Mouse (Mus musculus) mouse trophoblast stem cell (cell line): ENCODE results near the gene Polr1e.
"Not testable (repeated sequence)": the region's sequence is repeated elsewhere in the genome, so short reads cannot be mapped to it uniquely, and the experiment has no call there.

ENCODE experiments used
- in situ Hi-C, 2 experiments: fragments of 300-500 bp; cut with MseI, MboI; formaldehyde crosslinking; loops; 2 replicates in 1 of 2; 3 replicates in 1 of 2; pipeline ENCODE4 v1.15.1; 2025

The Polr1e gene

DNA sequence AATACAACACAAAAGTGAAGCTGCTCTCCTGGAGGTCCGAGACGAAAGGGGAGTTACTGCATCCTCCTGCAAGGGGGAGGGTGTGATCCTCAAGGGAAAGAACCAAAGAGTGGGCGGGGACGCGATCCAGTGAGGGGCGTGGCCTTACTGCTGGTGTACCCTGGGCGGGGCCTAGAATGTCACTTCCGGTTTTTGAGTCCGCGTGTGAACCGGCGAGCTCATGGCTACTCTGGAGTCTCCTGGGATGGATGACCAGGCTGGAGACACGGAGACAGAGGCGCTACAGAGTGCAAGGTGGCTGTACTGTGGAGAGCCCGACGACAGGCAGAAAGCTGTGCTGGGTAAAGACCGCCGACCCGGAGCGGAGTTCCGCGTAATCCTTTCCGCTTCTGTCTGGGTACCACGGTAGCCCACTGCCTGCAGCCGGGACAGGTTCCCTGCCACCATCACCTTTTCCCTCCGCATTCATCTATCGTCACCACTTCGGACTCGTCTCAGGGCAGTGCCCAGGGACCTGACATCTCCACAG lies at the start of gene Polr1e:
Polr1e (plus strand) TSS at position 132 of the 529 bp plus-strand sequence.
- in situ Hi-C loops: loop anchor here in 1 of 2 experiments (10.0 kb wide), 1 partner anchor 266 kb away; no protein-coding TSS in a partner anchor

DNA sequence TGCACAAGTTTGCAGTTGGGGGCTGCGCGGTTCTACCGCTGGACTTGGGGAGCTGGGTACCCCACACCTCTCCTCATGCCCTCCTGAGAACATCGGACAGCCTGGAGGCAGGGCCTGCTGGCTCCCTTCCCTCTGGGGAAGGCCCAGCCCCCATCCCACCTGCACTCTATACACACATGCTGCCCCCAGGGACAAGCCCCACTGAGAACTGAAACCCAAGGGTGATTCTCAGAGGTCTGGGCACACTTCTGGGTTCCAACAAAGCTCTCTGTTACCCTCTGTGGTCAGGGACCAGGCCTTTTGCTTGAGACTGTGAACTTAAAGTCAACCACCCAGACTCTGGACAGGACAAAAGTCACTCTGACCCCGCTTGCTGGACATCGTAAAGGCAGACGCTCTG lies 48.3 kb upstream of the Polr1e start:
- in situ Hi-C loops: no loop called here

DNA sequence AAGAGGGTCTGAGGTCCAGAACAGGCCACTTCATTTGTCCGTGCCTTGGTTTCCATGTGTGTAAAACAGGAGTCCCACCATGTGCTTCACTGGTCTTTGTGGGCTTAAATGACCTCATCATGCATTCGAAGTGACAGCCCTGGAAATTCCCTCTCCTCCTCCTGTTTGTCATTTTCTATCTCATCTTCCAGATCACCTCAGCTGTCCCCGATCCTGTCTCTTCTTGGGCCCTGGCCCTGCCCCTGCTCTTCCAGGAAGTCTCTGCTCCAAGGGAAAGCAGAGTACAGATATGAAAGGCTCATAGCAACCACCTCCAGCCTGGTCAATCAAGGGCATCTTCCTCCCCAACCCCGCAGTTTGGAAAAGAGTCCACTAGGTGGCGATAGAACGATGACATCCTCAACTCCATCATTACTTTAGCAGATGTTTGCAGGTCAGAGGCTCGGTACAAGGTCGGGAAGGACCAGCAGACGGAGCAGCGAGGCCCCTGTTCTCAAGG lies 47.7 kb upstream of the Polr1e start:
- in situ Hi-C loops: no loop called here

DNA sequence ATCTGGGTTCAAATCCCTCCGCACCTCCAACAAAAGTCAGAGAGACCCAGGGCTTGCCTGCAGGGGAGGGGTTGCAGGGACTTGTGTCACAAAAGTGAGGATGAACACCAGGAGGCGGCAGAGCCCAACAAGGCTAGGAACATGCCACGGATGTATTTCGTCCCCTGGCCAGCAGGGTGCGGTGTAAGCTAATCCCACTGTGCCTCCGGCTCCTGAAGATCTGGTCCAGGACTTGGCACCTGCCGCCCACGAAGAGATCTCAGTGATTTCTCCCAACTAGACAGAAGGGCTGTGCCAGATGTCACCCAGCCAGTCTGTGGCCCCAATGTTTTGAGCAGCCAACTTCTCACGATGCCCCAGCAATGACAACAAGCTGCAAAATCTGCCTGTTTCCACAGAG lies 44.9 kb upstream of the Polr1e start:
- in situ Hi-C loops: no loop called here

DNA sequence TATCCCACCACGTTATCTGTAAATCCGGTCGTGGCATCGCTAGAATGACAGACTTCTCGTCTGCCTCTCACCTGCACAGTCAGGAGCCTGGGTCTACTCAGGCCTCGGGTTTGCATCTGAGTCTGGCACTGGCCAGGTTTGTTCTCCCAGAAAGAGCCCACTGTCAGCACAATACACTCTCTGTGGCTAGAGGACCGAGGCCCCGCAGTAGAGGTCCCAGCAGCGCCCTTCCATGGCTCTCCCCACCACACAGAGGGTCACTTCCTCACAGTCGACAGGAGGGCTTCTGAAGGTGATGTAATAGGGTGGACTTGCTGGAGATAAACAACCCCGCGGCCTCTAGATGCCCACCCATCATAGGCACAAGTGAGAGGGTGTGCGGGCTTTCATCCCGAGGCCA lies 44.5 kb upstream of the Polr1e start:
- in situ Hi-C loops: no loop called here

DNA sequence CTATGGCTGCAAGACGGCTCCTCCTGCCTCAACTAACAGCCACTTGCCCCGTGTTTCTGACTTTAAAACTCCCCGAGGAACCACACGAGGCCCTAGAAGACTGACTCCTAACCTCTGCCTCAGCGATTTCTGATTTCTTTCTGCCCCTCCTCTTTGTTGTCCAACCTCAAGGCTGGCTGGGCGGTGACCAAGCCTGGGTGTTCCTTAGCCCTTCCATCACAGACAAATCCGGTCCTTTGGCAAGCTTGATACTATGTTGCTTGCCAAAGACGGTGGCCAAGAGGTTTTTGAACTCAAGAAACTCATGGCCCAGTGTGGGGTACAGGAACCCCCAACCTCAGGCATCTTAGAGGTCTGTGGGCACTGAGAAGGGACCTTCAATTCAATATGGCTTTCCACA lies 44.1 kb upstream of the Polr1e start:
- in situ Hi-C loops: no loop called here

DNA sequence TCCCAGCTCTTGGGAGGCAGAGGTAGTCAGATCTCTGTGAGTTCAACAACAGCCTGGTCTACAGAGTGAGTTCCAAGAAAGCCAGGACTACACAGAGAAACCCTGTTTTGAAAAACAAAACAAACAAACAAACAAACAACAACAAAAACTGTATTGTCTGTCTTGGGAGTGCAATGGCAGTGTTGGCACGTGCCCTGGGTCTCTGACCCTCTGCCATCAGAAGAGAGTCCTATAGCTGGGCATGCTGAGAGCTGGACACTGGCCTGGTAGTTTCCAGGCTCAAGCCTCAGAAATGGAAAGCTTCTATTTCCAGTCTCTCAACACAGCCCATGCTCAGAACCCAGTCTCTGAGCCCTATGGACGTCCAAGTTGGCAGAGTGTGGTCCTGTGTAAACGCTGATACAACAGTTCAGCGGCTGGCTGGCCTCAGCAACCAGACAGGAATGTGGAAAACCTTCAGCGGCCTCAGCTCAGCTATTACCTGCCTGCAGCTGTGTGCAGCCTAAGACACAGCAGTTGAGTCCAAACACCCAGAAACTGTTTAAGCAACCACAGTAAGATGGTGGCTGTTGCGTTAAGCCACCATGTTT lies 42.3 kb upstream of the Polr1e start:
- in situ Hi-C loops: no loop called here

DNA sequence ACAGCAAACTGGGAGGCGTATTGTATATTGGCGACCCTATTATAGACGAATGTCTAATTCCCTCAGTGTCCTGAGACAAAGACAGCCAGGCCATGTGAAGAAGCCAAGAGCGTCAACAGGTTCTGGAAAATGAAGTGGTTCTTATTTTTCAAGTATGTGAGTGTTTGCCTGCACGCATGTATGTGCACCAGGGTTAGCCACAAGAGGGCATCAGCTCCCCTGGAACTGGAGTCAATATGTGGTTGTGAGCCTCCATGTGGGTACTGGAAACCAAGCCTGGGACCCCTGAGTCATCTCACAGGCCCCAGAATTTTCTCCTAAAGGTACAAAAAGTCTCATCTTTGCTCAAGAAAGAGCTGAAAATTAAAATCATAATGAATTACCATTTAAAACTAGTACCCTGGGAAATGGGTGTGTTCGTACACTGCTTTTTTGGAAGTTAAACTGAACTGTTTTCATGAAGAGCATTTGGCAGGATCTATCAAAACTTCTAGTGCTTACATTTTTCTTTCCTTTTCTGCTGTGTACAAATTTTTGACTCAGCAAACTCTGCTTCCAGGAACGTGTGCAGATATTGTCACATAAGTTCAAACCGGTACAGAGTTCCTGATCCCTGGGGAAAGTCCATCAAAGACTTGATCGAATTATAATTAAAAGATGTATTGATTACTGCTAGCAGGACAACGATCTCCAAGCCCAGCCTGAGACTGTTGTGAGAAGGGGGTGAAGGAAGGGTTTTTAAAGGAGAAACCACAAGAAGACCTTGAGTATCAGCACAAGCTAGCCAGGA lies 41.3 kb upstream of the Polr1e start:
- in situ Hi-C loops: no loop called here

DNA sequence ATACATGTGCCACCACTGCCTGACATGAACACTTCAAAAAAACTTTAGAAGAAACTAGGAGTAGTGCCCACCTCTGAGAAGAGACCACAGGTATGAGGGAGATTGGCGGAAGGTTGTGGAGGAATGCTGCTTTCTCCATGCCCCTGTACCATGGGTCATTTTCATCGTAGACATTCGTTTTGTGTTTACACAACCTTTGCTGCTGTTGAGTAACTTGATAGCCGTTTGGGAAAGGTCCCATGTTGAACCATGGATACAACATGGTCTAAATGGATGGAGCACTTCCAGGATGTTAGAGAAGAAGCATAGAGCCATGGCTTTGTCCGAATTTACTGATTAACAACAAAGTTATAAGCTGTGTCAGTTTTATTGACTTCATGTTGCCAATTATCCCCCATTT lies 40.2 kb upstream of the Polr1e start:
- in situ Hi-C loops: no loop called here

DNA sequence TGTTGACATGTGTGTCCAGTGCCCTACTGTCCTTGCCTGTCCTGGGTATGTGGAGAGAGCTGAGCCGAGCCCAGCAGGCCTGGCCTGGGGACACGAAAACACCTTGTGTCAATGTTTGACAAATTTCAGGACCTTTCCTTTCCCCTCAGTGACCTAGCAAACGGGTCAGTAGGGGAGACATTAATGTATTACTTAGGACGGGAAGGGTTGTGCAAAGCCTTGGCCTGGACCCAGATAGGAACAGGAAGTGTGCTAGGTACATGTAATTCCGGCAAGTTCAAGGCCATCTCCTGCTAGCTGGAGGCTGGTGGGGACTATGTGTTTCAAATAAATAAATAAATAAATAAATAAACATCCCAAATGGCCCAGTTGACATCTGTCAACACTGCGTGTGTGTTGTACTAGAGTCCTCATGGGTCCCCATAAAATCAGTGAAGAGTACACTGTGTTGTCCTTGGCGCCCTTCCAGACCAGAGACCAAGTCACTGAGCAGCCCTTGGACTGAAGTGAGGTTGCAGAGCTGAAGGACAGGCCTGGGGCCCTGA lies 38.5 kb upstream of the Polr1e start:
- in situ Hi-C loops: no loop called here

DNA sequence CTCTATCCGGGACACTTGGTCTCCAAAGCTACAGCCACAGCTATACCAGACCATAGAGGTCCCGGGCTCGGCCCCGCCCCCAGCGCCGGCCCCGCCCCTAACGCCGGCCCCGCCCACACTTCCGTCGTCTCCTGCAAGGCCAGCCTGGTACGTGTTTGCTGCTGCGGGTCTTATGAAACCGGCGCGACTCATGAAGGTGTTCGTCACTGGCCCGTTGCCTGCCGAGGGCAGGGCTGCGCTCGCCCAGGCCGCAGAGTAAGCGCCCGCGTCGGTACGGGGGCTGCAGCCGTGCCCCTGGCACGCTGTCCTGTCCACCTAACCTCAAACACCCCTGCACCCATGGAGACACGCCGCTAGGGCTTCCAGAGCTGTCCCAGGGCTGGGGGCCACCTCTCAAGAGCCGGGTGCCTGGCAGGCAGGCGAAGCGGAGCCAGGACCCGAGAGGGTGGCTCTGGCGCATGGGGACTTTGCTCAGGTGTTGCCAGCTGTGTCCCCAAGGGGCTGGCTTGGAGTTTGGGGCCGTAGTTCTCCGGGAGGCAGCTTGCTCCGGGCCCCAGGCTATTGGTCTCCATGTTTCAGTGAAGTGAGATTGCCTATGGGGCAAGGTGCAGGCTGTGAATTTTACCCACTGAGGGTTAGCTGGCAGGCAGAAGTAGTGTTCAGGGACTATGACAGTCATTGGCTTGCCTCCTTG lies 37.0 kb upstream of the Polr1e start, which contains the start of gene Grhpr:
Grhpr (plus strand) TSS at position 116 of the 694 bp plus-strand sequence.
- in situ Hi-C loops: no loop called here

DNA sequence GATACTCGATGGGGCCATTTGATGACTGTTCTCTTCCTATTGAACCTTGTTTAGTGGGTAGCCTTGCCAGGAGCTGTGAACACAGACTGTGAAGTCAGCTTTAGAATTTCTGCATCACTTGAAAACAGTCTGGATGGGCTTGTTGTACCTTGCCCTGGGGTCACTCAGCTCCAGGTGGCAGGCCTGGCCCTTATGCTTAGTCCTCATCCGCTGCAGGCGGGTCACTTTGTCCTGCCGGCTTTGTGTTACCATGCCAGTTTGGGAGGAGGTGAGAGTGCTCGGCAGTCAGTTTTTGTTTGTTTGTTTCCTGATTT lies 36.5 kb upstream of the Polr1e start:
- in situ Hi-C loops: no loop called here

DNA sequence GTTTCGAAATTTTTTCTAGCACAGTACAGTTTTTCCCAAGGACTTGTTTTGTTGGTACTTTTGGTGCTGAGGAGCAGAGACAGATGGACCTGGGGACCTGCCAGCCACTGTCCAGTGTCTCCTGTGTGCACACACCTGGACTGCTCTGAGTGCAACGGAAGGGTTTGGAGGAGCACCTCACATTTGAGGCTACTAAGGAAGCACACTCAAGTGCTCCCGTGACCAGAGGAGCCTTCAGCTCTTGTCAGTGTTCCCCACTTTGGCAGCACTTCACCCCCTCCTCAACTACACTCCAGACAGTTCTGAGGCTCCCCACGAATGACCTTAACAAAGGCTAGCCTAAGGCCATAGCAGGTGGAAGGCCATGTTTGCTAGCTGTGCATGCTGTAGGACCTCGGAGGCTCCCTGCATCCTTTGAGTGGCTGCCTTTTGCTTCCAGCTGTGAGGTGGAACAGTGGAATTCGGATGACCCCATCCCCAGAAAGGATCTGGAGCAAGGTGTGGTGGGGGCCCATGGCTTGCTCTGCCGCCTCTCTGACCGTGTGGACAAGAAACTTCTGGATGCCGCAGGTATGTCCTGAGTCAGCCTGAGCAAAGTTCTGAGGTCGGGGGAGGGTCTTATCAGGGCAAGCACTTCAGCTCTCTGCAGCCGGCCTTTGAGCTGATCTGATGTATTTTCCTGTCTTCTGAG lies 35.8 kb upstream of the Polr1e start:
- in situ Hi-C loops: no loop called here

DNA sequence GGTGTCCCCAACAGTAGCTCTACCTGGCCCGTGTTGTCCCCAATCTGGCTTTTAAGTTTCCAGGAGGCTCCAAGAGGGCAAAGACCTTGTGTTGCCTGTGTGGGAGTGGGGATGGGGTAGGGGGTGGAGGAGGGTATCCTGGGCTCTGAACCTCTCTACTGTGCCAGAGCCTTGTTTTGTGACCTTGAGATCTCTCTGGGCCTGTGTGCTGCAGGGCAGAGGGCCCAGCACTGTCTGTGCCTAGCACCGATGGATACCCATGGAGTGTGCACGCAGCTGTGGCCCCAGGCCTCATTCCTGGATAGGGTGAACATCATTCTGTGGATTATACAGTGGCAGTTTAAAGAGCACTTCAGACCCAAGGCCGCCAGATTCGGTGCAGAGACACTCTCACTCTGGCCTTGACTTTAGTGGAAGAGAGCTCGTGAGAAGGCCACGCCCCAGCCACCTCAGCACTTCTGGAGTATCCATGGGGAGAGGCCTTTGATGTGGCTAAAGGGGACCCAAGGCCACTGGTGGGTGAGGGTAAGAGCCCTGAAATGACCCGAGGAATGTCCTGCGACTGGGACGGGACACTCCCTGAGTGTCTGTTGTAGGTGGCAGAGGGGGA lies 35.1 kb upstream of the Polr1e start:
- in situ Hi-C loops: no loop called here

DNA sequence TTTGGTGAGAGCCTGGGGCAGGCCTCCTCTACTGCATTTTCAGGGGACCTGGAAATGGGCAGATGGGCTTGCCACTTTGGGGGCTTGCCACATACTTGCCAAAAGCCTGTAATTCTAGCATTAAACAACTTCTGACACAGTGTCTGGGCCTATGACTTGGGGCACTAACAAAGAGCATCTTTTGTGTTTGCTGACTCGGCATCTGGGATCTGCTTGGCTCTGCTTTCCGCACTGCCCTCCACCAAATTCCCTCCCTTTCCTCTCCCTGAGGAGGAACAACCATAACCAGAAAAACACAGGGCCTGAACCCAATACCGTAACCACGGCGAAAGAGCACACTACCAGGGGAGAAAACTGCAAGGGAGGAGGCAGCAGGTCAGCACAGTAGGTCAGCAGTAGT lies 27.8 kb upstream of the Polr1e start:
- in situ Hi-C loops: no loop called here

DNA sequence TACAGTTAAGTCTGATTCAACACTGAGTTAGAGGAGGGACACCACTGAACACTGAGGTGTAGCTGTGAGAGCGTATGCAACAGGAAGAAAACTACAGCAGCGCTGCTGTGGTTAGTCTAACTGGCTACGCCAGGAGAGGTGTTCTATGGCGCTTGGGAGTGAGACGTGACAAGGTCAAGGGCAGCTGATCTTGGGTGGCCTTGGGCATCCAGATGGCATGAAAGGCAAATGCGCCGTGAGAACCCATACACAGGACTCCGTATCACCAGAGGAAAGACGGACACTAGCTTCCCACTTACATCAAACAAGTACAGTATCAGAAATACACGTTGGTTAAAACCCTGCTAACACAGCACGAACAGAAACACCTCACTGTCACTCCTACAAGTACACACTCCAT lies 26.1 kb upstream of the Polr1e start:
- in situ Hi-C loops: not testable (repeated sequence)

DNA sequence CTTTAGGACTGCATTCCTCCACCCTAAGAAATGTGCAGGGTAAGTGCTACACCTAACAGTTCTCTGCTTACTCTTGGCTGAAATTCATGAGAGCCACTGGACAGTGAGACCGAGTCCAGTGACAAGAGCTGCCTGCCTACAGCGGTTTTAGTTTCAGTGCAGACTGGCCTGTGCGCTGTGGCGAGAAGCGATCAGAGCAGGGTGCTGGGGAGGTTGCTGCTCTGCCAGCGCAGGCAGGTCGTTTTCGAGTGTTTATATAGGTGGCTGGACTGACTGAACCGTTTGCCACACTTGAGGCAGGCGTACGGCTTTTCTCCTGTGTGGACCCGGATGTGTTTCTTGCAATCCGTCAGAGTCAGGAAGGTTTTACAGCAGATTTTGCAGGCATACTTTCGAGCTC lies 25.2 kb upstream of the Polr1e start:
- in situ Hi-C loops: not testable (repeated sequence)

DNA sequence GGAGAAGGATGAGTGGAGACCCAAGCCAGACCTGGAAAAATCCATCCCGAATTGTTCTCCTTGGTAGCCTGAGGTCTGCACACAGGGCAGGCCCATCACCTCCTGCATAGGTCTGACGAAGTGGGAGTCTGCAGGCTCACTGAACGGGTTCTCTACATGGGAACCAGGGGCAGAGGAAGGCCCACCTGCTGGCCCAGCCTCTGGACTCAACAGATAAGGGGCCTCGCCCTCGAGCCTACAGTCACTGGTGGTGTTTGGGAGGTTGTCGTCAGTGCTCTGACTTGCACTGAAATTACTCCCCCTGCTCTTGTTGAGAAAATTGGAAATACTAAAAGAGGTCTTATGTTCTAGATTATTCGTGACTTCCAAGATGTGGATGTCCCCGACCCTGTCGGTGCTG lies 24.5 kb upstream of the Polr1e start:
- in situ Hi-C loops: no loop called here

DNA sequence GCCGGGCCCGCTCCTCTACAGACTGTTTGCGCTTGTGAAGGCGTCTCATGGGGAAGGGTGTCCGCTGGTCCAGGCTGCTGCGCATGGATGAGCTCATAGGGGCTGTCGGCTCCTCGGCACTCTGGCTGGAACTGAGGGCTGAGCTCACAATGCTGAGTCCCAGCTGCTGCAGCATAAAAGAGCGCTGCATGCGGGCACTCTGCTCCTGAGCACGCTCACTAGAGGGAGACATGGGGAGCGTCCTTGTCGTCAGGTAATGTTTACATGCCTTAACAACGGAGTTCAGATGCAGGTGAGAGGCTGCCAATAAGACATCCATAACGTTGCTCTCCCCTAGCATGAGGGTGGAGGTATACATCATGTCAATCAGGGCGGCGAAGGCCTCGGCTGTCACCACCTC lies 23.6 kb upstream of the Polr1e start:
- in situ Hi-C loops: no loop called here

DNA sequence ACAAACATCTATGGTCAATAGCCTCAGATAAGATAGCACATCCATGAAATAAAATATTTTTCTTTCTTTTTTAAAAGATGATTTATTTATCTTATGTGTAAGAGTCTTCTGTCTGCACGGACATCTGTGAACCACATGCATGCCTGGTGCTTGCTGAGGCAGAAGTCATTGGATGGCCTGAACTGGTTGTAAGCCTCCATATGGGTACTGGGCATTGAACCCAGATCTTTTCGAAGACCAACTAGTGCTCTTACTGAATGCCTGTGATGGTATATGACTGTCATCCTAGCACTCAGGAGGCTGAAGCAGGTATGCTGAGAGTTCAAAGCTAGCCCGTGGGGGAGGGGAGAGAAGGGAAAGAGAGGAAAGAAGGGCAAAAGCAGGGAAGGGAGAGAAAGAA lies 20.3 kb upstream of the Polr1e start:
- in situ Hi-C loops: no loop called here

DNA sequence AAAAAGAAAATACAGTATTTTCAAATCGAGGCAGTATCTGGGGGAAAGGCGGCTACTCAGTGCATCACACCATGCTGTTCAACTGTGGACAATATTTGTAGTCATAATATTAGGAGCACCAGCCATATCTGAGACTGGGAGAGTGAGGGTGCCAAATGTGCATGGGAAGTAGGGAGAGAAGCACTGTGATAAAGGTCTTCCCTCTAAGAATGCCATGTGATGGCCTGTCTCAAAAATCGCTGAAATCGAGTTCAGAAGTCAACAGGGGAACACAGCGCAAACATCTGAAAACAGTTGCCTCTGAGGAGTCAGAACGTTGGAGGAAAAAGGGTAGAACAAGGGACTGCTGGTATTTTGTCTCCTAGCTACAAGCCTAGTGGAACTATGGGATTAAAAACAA lies 18.4 kb upstream of the Polr1e start:
- in situ Hi-C loops: no loop called here
